Mouse (Mus musculus): Measurements from ENCODE around the gene A930002H24Rik. TPM values are rescaled to one million over a fixed set of nuclear protein-coding genes. Genes with fewer than 3 reads are reported as not detected.
"Not testable (repeated sequence)": the region's sequence is repeated elsewhere in the genome, so short reads cannot be mapped to it uniquely, and the experiment has no call there.

A930002H24Rik gene
- polyA plus RNA-seq, 1 experiment from 2014 or later, result 1.3 TPM

GRCm38 (mm10) chr17:63864171-63864571, 580 bp upstream of the A930002H24Rik start:
- H3K4me2 ChIP-seq (ENCODE audit: low read length), result peak overlapping the region; percentile 80
- ATAC-seq, result peak; percentile 76
- H3K36me3 ChIP-seq (ENCODE audit: control insufficient read depth, insufficient read depth, low read length), result no peaks in the 10 kb centered on the region
- peak overlapping the region; percentile 76 for H3K27ac ChIP-seq (ENCODE audit: low read depth, low read length)
- H3K4me3 ChIP-seq (ENCODE audit: low read depth, low read length), result peak overlapping the region; percentile 90
- H3K27me3 ChIP-seq (replicated peaks; ENCODE audit: control insufficient read depth, insufficient read depth, low read length), result no peaks in the 10 kb centered on the region
- peak overlapping the region; percentile 91 for H3K9ac ChIP-seq (ENCODE audit: low read length)
- under 1% methylated on average over 26 of the region's 48 CpGs for WGBS
- no peaks in the 10 kb centered on the region for H3K9me3 ChIP-seq (replicated peaks; ENCODE audit: control insufficient read depth, low read length)
- DNase-seq (ENCODE audit: low spot score), result peak; percentile 46
- peaks cover 9% of the 10 kb centered on the region for H3K4me1 ChIP-seq (ENCODE audit: control insufficient read depth, insufficient read depth, low read length)

GRCm38 (mm10) chr17:63863012-63863630, 470 bp downstream of the A930002H24Rik start, which contains the start of gene Fer:
TSS of gene Fer (plus strand) at chr17:63863062.
- DNase-seq (ENCODE audit: low spot score) (peak; percentile 52), ATAC-seq (peak; percentile 40; the same call in 1 of the 2 replicates)
- peak within 1 kb of the TSS; percentile 90 for H3K4me3 ChIP-seq (ENCODE audit: low read depth, low read length)
- H3K27ac ChIP-seq (ENCODE audit: low read depth, low read length), result peak within 1 kb of the TSS; percentile 76
- 1% methylated on average over 41 of the region's 41 CpGs for WGBS
- no peaks in the 10 kb centered on the region for H3K36me3 ChIP-seq (ENCODE audit: control insufficient read depth, insufficient read depth, low read length)
- peaks cover 9% of the 10 kb centered on the region for H3K4me1 ChIP-seq (ENCODE audit: control insufficient read depth, insufficient read depth, low read length)
- H3K9ac ChIP-seq (ENCODE audit: low read length), result peak within 1 kb of the TSS; percentile 91
- H3K27me3 ChIP-seq (replicated peaks; ENCODE audit: control insufficient read depth, insufficient read depth, low read length), result no peaks in the 10 kb centered on the region
- no peaks in the 10 kb centered on the region for H3K9me3 ChIP-seq (replicated peaks; ENCODE audit: control insufficient read depth, low read length)
- peak within 1 kb of the TSS; percentile 77 for H3K4me2 ChIP-seq (ENCODE audit: low read length)

- H3K4me1 ChIP-seq (ENCODE audit: control insufficient read depth, insufficient read depth, low read length), result peaks cover 9% of the 10 kb centered on the region
- no peak overlapping the region for H3K27ac ChIP-seq (ENCODE audit: low read depth, low read length)
- no peak for DNase-seq (ENCODE audit: low spot score)
- no peak overlapping the region for H3K4me2 ChIP-seq (ENCODE audit: low read length)
- no peaks in the 10 kb centered on the region for H3K9me3 ChIP-seq (replicated peaks; ENCODE audit: control insufficient read depth, low read length)
- 86% methylated on average over 3 of the region's 3 CpGs for WGBS
- no peak overlapping the region for H3K4me3 ChIP-seq (ENCODE audit: low read depth, low read length)
- ATAC-seq, result no peak
- no peaks in the 10 kb centered on the region for H3K36me3 ChIP-seq (ENCODE audit: control insufficient read depth, insufficient read depth, low read length)
- H3K27me3 ChIP-seq (replicated peaks; ENCODE audit: control insufficient read depth, insufficient read depth, low read length), result no peaks in the 10 kb centered on the region
- no peak overlapping the region for H3K9ac ChIP-seq (ENCODE audit: low read length)
Observed at GRCm38 (mm10) chr17:63862399-63862798, 1.2 kb downstream of the A930002H24Rik start.

GRCm38 (mm10) chr17:63860988-63861387, 2.6 kb downstream of the A930002H24Rik start:
- WGBS, result 39% methylated on average over 4 of the region's 4 CpGs
- Histone ChIP-seq H3K9ac (ENCODE audit: low read length) (no peak overlapping the region), H3K36me3 (ENCODE audit: control insufficient read depth, insufficient read depth, low read length) (no peaks in the 10 kb centered on the region), H3K27me3 (replicated peaks; ENCODE audit: control insufficient read depth, insufficient read depth, low read length) (no peaks in the 10 kb centered on the region), H3K4me2 (ENCODE audit: low read length) (no peak overlapping the region), H3K9me3 (replicated peaks; ENCODE audit: control insufficient read depth, low read length) (no peaks in the 10 kb centered on the region), H3K27ac (ENCODE audit: low read depth, low read length) (no peak overlapping the region), H3K4me1 (ENCODE audit: control insufficient read depth, insufficient read depth, low read length) (peaks cover 9% of the 10 kb centered on the region), H3K4me3 (ENCODE audit: low read depth, low read length) (no peak overlapping the region)
- ATAC-seq, result no peak
- peak; percentile 73 for DNase-seq (ENCODE audit: low spot score)

GRCm38 (mm10) chr17:63857023-63857544, 6.5 kb downstream of the A930002H24Rik start:
- H3K27ac ChIP-seq (ENCODE audit: low read depth, low read length), result no peak overlapping the region
- 90% methylated on average over 7 of the region's 7 CpGs for WGBS
- H3K27me3 ChIP-seq (replicated peaks; ENCODE audit: control insufficient read depth, insufficient read depth, low read length), result no peaks in the 10 kb centered on the region
- no peaks in the 10 kb centered on the region for H3K9me3 ChIP-seq (replicated peaks; ENCODE audit: control insufficient read depth, low read length)
- H3K36me3 ChIP-seq (ENCODE audit: control insufficient read depth, insufficient read depth, low read length), result no peaks in the 10 kb centered on the region
- no peak overlapping the region for H3K4me2 ChIP-seq (ENCODE audit: low read length)
- H3K4me1 ChIP-seq (ENCODE audit: control insufficient read depth, insufficient read depth, low read length), result no peaks in the 10 kb centered on the region
- DNase-seq (ENCODE audit: low spot score), result no peak
- no peak overlapping the region for H3K4me3 ChIP-seq (ENCODE audit: low read depth, low read length)
- no peak overlapping the region for H3K9ac ChIP-seq (ENCODE audit: low read length)
- no peak for ATAC-seq

- ATAC-seq (peak; percentile 15; the same call in 1 of the 2 replicates), DNase-seq (ENCODE audit: low spot score) (no peak)
- 0 out of 2 replicates have a peak overlapping the region, but pooled peaks have one; percentile 60 for H3K4me2 ChIP-seq (ENCODE audit: low read length)
- H3K27ac ChIP-seq (ENCODE audit: low read depth, low read length), result no peak overlapping the region
- H3K36me3 ChIP-seq (ENCODE audit: control insufficient read depth, insufficient read depth, low read length), result no peaks in the 10 kb centered on the region
- H3K4me3 ChIP-seq (ENCODE audit: low read depth, low read length), result no peak overlapping the region; the same call in 1 of the 2 replicates
- H3K4me1 ChIP-seq (ENCODE audit: control insufficient read depth, insufficient read depth, low read length), result no peaks in the 10 kb centered on the region
- H3K9ac ChIP-seq (ENCODE audit: low read length), result no peak overlapping the region
- H3K27me3 ChIP-seq (replicated peaks; ENCODE audit: control insufficient read depth, insufficient read depth, low read length), result no peaks in the 10 kb centered on the region
- no peaks in the 10 kb centered on the region for H3K9me3 ChIP-seq (replicated peaks; ENCODE audit: control insufficient read depth, low read length)
- WGBS, result 81% methylated on average over 9 of the region's 9 CpGs
Observed at GRCm38 (mm10) chr17:63850016-63850415, 13.6 kb downstream of the A930002H24Rik start.

- no peaks in the 10 kb centered on the region for H3K9me3 ChIP-seq (replicated peaks; ENCODE audit: control insufficient read depth, low read length)
- no peaks in the 10 kb centered on the region for H3K4me1 ChIP-seq (ENCODE audit: control insufficient read depth, insufficient read depth, low read length)
- ATAC-seq (peak; percentile 100), DNase-seq (ENCODE audit: low spot score) (peak; percentile 91)
- no peaks in the 10 kb centered on the region for H3K36me3 ChIP-seq (ENCODE audit: control insufficient read depth, insufficient read depth, low read length)
- peak overlapping the region; percentile 85 for H3K9ac ChIP-seq (ENCODE audit: low read length)
- H3K27me3 ChIP-seq (replicated peaks; ENCODE audit: control insufficient read depth, insufficient read depth, low read length), result no peaks in the 10 kb centered on the region
- H3K4me3 ChIP-seq (ENCODE audit: low read depth, low read length), result peak overlapping the region; percentile 61
- under 1% methylated on average over 22 of the region's 22 CpGs for WGBS
- H3K4me2 ChIP-seq (ENCODE audit: low read length), result peak overlapping the region; percentile 60
- 0 out of 2 replicates have a peak overlapping the region, but pooled peaks have one; percentile 5 for H3K27ac ChIP-seq (ENCODE audit: low read depth, low read length)
Observed at GRCm38 (mm10) chr17:63849566-63849965, 14.0 kb downstream of the A930002H24Rik start.

GRCm38 (mm10) chr17:63849151-63849550, 14.4 kb downstream of the A930002H24Rik start:
- 4% methylated on average over 6 of the region's 6 CpGs for WGBS
- peak; percentile 35 for ATAC-seq
- no peaks in the 10 kb centered on the region for H3K4me1 ChIP-seq (ENCODE audit: control insufficient read depth, insufficient read depth, low read length)
- no peaks in the 10 kb centered on the region for H3K27me3 ChIP-seq (replicated peaks; ENCODE audit: control insufficient read depth, insufficient read depth, low read length)
- H3K4me2 ChIP-seq (ENCODE audit: low read length), result peak overlapping the region; percentile 60
- H3K9me3 ChIP-seq (replicated peaks; ENCODE audit: control insufficient read depth, low read length), result no peaks in the 10 kb centered on the region
- no peak for DNase-seq (ENCODE audit: low spot score)
- H3K36me3 ChIP-seq (ENCODE audit: control insufficient read depth, insufficient read depth, low read length), result no peaks in the 10 kb centered on the region
- H3K9ac ChIP-seq (ENCODE audit: low read length), result peak overlapping the region; percentile 85
- H3K4me3 ChIP-seq (ENCODE audit: low read depth, low read length), result peak overlapping the region; percentile 61
- H3K27ac ChIP-seq (ENCODE audit: low read depth, low read length), result 0 out of 2 replicates have a peak overlapping the region, but pooled peaks have one; percentile 5

GRCm38 (mm10) chr17:63845766-63846165, 17.8 kb downstream of the A930002H24Rik start:
- H3K4me2 ChIP-seq (ENCODE audit: low read length); H3K9ac ChIP-seq (ENCODE audit: low read length); H3K27me3 ChIP-seq (replicated peaks; ENCODE audit: control insufficient read depth, insufficient read depth, low read length); ATAC-seq; H3K4me1 ChIP-seq (ENCODE audit: control insufficient read depth, insufficient read depth, low read length); DNase-seq (ENCODE audit: low spot score); H3K4me3 ChIP-seq (ENCODE audit: low read depth, low read length); H3K9me3 ChIP-seq (replicated peaks; ENCODE audit: control insufficient read depth, low read length); H3K27ac ChIP-seq (ENCODE audit: low read depth, low read length); H3K36me3 ChIP-seq (ENCODE audit: control insufficient read depth, insufficient read depth, low read length): not testable (repeated sequence)
- WGBS, result 98% methylated on average over 3 of the region's 3 CpGs

All from forebrain, embryonic 14.5 days (tissue).